Mouse (Mus musculus): ENCODE data around the gene Odf2l. TPM values are rescaled to one million over a fixed set of nuclear protein-coding genes. Genes with fewer than 3 reads are reported as not detected.

Gene Odf2l
- polyA plus RNA-seq, 1 experiment from 2014 or later: 21.0 TPM

GRCm38 (mm10) chr3:145126618-145127017 lies 8.2 kb downstream of the Odf2l start:
- Histone ChIP-seq H3K9ac (ENCODE audit: low read depth, low read length) (no peak overlapping the region), H3K4me3 (ENCODE audit: low read length) (no peak overlapping the region), H3K4me1 (ENCODE audit: control insufficient read depth, insufficient read depth, low read length) (no peaks in the 10 kb centered on the region), H3K4me2 (replicated peaks; ENCODE audit: low read depth, low read length) (no peak overlapping the region), H3K9me3 (ENCODE audit: control insufficient read depth, low read length) (no peaks in the 10 kb centered on the region), H3K36me3 (ENCODE audit: control insufficient read depth, insufficient read depth, low read length) (peaks cover 11% of the 10 kb centered on the region; the same call in 1 of the 2 replicates), H3K27me3 (ENCODE audit: control insufficient read depth, insufficient read depth, low read length) (no peaks in the 10 kb centered on the region), H3K27ac (ENCODE audit: low read depth, low read length) (no peak overlapping the region)
- WGBS: 93% methylated on average over 2 of the region's 2 CpGs
- ATAC-seq (ENCODE audit: low FRiP score, low TSS enrichment): no peak

DNA sequence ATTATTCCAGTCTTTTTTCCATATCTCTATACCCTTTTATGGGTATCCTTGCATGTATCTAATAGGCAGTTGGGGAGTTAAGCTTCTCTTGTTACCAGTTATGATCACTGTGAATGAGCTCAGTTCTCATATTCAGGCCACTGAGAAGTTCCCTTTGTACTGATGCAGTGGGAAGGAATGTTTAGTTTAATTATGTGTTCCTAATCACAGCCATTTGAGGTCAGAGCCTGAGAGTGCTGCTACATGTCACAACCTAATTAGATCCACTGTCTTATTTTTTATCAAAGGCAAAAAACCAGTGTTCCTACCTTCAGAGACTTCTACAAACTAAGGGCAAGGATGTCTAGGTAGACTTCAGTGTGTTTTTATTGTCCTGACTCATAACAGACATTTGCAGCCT lies 11.0 kb downstream of the Odf2l start:
- no peak overlapping the region for H3K4me2 ChIP-seq (replicated peaks; ENCODE audit: low read depth, low read length)
- H3K4me3 ChIP-seq (ENCODE audit: low read length): no peak overlapping the region
- no peak overlapping the region for H3K27ac ChIP-seq (ENCODE audit: low read depth, low read length)
- H3K4me1 ChIP-seq (ENCODE audit: control insufficient read depth, insufficient read depth, low read length): no peaks in the 10 kb centered on the region
- no peak for ATAC-seq (ENCODE audit: low FRiP score, low TSS enrichment)
- no peaks in the 10 kb centered on the region for H3K9me3 ChIP-seq (ENCODE audit: control insufficient read depth, low read length)
- H3K27me3 ChIP-seq (ENCODE audit: control insufficient read depth, insufficient read depth, low read length): no peaks in the 10 kb centered on the region
- peaks cover 25% of the 10 kb centered on the region; the same call in 1 of the 2 replicates for H3K36me3 ChIP-seq (ENCODE audit: control insufficient read depth, insufficient read depth, low read length)
- no peak overlapping the region for H3K9ac ChIP-seq (ENCODE audit: low read depth, low read length)

DNA sequence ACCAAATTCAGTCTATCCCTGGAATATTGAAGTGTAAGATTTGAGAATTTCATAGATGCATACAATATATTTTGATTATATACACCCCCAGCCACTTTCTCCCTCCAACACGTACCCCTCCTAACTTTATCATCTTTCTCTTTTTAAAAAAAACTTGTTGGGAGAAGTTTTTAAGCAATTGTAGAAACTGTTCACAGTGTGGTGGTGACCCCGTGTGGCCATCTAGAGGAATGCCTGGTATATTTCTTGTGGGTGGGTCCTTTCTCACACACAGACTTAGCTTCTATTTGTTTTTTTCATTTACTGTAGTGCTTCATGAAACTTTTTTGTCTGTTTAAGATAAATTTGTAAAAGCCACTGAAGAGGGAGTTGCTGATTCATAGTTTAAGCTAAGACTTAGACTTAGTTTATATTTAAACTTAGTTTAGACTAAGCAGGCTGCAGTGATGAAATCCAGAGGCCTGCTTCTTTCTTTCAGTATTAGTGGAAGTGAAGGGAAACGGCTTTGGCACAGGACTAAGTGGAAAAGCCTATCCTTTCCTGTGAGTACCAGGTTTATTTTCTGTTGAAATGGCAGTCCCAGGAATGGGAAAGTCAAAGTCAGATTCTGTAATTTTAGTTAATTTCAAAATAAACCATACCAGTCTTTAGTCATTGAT lies 13.0 kb downstream of the Odf2l start:
- Histone ChIP-seq H3K27me3 (ENCODE audit: control insufficient read depth, insufficient read depth, low read length) (no peaks in the 10 kb centered on the region), H3K36me3 (ENCODE audit: control insufficient read depth, insufficient read depth, low read length) (peaks cover 25% of the 10 kb centered on the region; the same call in 1 of the 2 replicates), H3K9me3 (ENCODE audit: control insufficient read depth, low read length) (no peaks in the 10 kb centered on the region), H3K4me1 (ENCODE audit: control insufficient read depth, insufficient read depth, low read length) (no peaks in the 10 kb centered on the region), H3K4me3 (ENCODE audit: low read length) (no peak overlapping the region), H3K9ac (ENCODE audit: low read depth, low read length) (no peak overlapping the region), H3K4me2 (replicated peaks; ENCODE audit: low read depth, low read length) (no peak overlapping the region), H3K27ac (ENCODE audit: low read depth, low read length) (no peak overlapping the region)
- ATAC-seq (ENCODE audit: low FRiP score, low TSS enrichment): 0 out of 2 replicates have a peak, but pooled peaks have one; percentile 52
- 33% methylated on average over 3 of the region's 3 CpGs for WGBS

DNA sequence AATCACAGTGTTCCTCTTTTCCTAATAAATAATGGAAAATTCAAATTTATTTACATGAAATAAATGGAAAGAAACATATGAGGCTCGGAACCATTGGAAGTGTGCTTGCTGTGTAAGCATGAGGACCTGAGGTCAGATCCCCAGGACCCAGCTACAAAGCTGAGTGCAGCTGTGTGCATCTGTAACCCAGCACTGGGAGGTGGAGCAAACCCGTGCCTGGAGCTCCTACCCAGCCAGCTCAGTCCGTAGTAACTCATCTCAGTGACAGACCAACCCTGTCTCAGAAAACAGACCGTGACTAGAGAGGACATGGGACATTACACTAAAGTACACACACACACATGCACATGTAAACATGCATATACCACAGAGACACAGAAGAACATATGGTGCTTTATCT lies 21.8 kb downstream of the Odf2l start:
- peaks cover 6% of the 10 kb centered on the region; the same call in 1 of the 2 replicates for H3K36me3 ChIP-seq (ENCODE audit: control insufficient read depth, insufficient read depth, low read length)
- H3K4me2 ChIP-seq (replicated peaks; ENCODE audit: low read depth, low read length): no peak overlapping the region
- no peaks in the 10 kb centered on the region for H3K9me3 ChIP-seq (ENCODE audit: control insufficient read depth, low read length)
- no peak overlapping the region for H3K4me3 ChIP-seq (ENCODE audit: low read length)
- no peaks in the 10 kb centered on the region for H3K27me3 ChIP-seq (ENCODE audit: control insufficient read depth, insufficient read depth, low read length)
- H3K4me1 ChIP-seq (ENCODE audit: control insufficient read depth, insufficient read depth, low read length): no peaks in the 10 kb centered on the region
- no peak overlapping the region for H3K27ac ChIP-seq (ENCODE audit: low read depth, low read length)
- 71% methylated on average over 4 of the region's 4 CpGs for WGBS
- no peak overlapping the region for H3K9ac ChIP-seq (ENCODE audit: low read depth, low read length)
- ATAC-seq (ENCODE audit: low FRiP score, low TSS enrichment): no peak

DNA sequence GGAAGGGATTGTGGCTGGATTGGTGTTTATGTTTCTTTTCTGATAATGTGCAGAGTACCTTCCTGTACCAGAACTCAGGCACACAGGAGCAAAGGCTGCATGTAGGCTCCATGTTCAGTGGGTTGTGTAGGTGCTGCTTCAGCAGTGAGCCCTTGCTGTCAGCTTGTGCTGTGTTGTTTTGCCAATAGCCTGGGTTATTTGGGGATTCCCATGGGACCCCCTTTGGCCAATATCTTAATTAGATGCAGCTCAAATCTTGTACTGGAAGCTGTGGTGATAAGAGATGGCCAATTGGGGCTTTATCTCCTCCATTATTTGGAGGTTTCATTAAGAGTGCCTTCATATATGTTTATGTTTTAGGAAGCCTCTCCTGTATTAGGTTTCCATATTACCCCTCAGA lies 24.5 kb downstream of the Odf2l start:
- H3K36me3 ChIP-seq (ENCODE audit: control insufficient read depth, insufficient read depth, low read length): peaks cover 6% of the 10 kb centered on the region; the same call in 1 of the 2 replicates
- H3K9me3 ChIP-seq (ENCODE audit: control insufficient read depth, low read length): no peaks in the 10 kb centered on the region
- no peaks in the 10 kb centered on the region for H3K27me3 ChIP-seq (ENCODE audit: control insufficient read depth, insufficient read depth, low read length)
- ATAC-seq (ENCODE audit: low FRiP score, low TSS enrichment): no peak
- no peak overlapping the region for H3K9ac ChIP-seq (ENCODE audit: low read depth, low read length)
- H3K27ac ChIP-seq (ENCODE audit: low read depth, low read length): no peak overlapping the region
- H3K4me2 ChIP-seq (replicated peaks; ENCODE audit: low read depth, low read length): no peak overlapping the region
- no peak overlapping the region for H3K4me3 ChIP-seq (ENCODE audit: low read length)
- no peaks in the 10 kb centered on the region for H3K4me1 ChIP-seq (ENCODE audit: control insufficient read depth, insufficient read depth, low read length)

DNA sequence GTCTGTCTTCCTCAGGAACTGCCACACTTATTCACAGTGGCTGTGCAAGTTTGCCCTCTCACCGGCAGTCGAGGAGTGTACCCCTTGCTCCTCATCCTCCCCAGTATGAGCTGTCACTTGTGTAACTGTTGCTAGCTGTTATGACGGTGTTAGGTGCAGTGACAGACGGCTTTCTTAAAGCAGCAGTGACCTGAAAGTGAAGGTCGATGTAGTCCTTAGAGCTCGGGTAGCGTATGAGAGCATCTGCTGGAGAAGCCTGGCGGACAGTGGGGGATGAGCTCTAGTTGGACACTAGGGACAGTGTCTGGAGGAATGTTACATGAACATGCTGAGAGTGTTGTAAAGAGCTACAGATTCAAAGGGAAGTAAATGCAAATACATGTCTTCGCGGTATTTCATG lies 25.5 kb downstream of the Odf2l start:
- Histone ChIP-seq H3K4me2 (replicated peaks; ENCODE audit: low read depth, low read length) (no peak overlapping the region), H3K4me1 (ENCODE audit: control insufficient read depth, insufficient read depth, low read length) (no peaks in the 10 kb centered on the region), H3K9me3 (ENCODE audit: control insufficient read depth, low read length) (no peaks in the 10 kb centered on the region), H3K36me3 (ENCODE audit: control insufficient read depth, insufficient read depth, low read length) (peaks cover 8% of the 10 kb centered on the region; the same call in 1 of the 2 replicates), H3K27me3 (ENCODE audit: control insufficient read depth, insufficient read depth, low read length) (no peaks in the 10 kb centered on the region), H3K4me3 (ENCODE audit: low read length) (no peak overlapping the region), H3K9ac (ENCODE audit: low read depth, low read length) (no peak overlapping the region), H3K27ac (ENCODE audit: low read depth, low read length) (no peak overlapping the region)
- no peak for ATAC-seq (ENCODE audit: low FRiP score, low TSS enrichment)
- WGBS: 86% methylated on average over 10 of the region's 10 CpGs

GRCm38 (mm10) chr3:145146871-145147270 lies 28.5 kb downstream of the Odf2l start:
- H3K9ac ChIP-seq (ENCODE audit: low read depth, low read length): no peak overlapping the region
- peaks cover 10% of the 10 kb centered on the region; the same call in 1 of the 2 replicates for H3K36me3 ChIP-seq (ENCODE audit: control insufficient read depth, insufficient read depth, low read length)
- WGBS: 74% methylated on average over 9 of the region's 9 CpGs
- ATAC-seq (ENCODE audit: low FRiP score, low TSS enrichment): no peak
- no peaks in the 10 kb centered on the region for H3K9me3 ChIP-seq (ENCODE audit: control insufficient read depth, low read length)
- no peak overlapping the region for H3K27ac ChIP-seq (ENCODE audit: low read depth, low read length)
- no peak overlapping the region for H3K4me3 ChIP-seq (ENCODE audit: low read length)
- H3K4me1 ChIP-seq (ENCODE audit: control insufficient read depth, insufficient read depth, low read length): no peaks in the 10 kb centered on the region
- no peaks in the 10 kb centered on the region for H3K27me3 ChIP-seq (ENCODE audit: control insufficient read depth, insufficient read depth, low read length)
- no peak overlapping the region for H3K4me2 ChIP-seq (replicated peaks; ENCODE audit: low read depth, low read length)

DNA sequence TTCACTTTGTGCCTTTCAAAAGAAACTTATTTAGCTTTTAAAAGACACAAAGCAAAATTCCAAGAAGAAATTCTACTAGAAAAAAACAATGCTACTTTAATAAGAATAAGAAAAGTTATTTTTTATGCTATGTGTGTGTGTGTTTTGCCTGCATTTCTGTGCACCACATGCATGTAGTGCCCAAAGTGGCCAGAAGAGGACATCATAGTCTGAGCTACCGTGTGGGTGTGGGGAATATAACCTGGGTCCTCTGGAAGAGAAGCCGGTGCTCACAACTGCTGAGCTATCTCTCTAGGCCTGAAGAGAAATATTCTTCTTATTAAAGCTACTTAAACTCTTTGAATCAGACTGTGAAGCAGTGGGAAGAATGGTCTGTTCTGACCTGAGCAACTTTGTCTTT lies 29.1 kb downstream of the Odf2l start:
- no peak for ATAC-seq (ENCODE audit: low FRiP score, low TSS enrichment)
- H3K9me3 ChIP-seq (ENCODE audit: control insufficient read depth, low read length): no peaks in the 10 kb centered on the region
- 80% methylated on average over 2 of the region's 2 CpGs for WGBS

GRCm38 (mm10) chr3:145147952-145148351 lies 29.6 kb downstream of the Odf2l start:
- Histone ChIP-seq H3K9me3 (ENCODE audit: control insufficient read depth, low read length) (no peaks in the 10 kb centered on the region), H3K36me3 (ENCODE audit: control insufficient read depth, insufficient read depth, low read length) (peaks cover 10% of the 10 kb centered on the region; the same call in 1 of the 2 replicates), H3K4me2 (replicated peaks; ENCODE audit: low read depth, low read length) (no peak overlapping the region), H3K4me1 (ENCODE audit: control insufficient read depth, insufficient read depth, low read length) (no peaks in the 10 kb centered on the region), H3K4me3 (ENCODE audit: low read length) (no peak overlapping the region), H3K27me3 (ENCODE audit: control insufficient read depth, insufficient read depth, low read length) (no peaks in the 10 kb centered on the region), H3K27ac (ENCODE audit: low read depth, low read length) (no peak overlapping the region), H3K9ac (ENCODE audit: low read depth, low read length) (no peak overlapping the region)
- no peak for ATAC-seq (ENCODE audit: low FRiP score, low TSS enrichment)

More for the DNA sequence above, 29.1 kb downstream of the Odf2l start:
- H3K4me2 ChIP-seq (replicated peaks; ENCODE audit: low read depth, low read length): no peak overlapping the region
- no peak overlapping the region for H3K9ac ChIP-seq (ENCODE audit: low read depth, low read length)
- H3K4me1 ChIP-seq (ENCODE audit: control insufficient read depth, insufficient read depth, low read length): no peaks in the 10 kb centered on the region
- H3K27me3 ChIP-seq (ENCODE audit: control insufficient read depth, insufficient read depth, low read length): no peaks in the 10 kb centered on the region
- no peak overlapping the region for H3K27ac ChIP-seq (ENCODE audit: low read depth, low read length)
- peaks cover 10% of the 10 kb centered on the region; the same call in 1 of the 2 replicates for H3K36me3 ChIP-seq (ENCODE audit: control insufficient read depth, insufficient read depth, low read length)
- H3K4me3 ChIP-seq (ENCODE audit: low read length): no peak overlapping the region
